In genomic region chr8:77609621-77610020, GRCm38 (mm10) we compare ENCODE assay signal across 7 mouse cellular contexts. TPM values are rescaled to one million over a fixed set of nuclear protein-coding genes. Genes with fewer than 3 reads are reported as not detected.
A peak's percentile ranks its signal among the peaks of the same experiment; 100 is the strongest.
DNase-seq lines count a peak whose midpoint lies in the region; ATAC-seq and TF ChIP-seq lines count a peak whose summit lies in the region.

No protein-coding gene starts in this region.

- no peaks in the 10 kb centered on the region for H3K9me3 ChIP-seq in lung, embryonic 14.5 days (ENCODE audit: low read depth, low read length)
- H3K9me3 ChIP-seq in limb, embryonic 11.5 days (ENCODE audit: control insufficient read depth, low read length) = no peaks in the 10 kb centered on the region

- H3K4me3 ChIP-seq in lung, embryonic 14.5 days (ENCODE audit: low read depth, low read length) = peak overlapping the region; percentile 80
- H3K4me3 ChIP-seq in embryonic fibroblast, embryonic 13.5 days (ENCODE audit: insufficient read depth, low read length) = peak overlapping the region; percentile 68
- H3K4me3 ChIP-seq in limb, embryonic 11.5 days (ENCODE audit: low read depth, low read length) = peak overlapping the region; percentile 48
- peak overlapping the region; percentile 84 for H3K4me3 ChIP-seq in olfactory bulb, adult 2 months (ENCODE audit: insufficient read depth, low read depth, low read length)

- H3K4me2 ChIP-seq in lung, embryonic 14.5 days = peak overlapping the region; percentile 79
- H3K4me2 ChIP-seq in limb, embryonic 11.5 days (ENCODE audit: low read depth, severe bottlenecking) = peak overlapping the region; percentile 73

- peaks cover 8% of the 10 kb centered on the region; the same call in 1 of the 2 replicates for H3K36me3 ChIP-seq in lung, embryonic 14.5 days (ENCODE audit: insufficient read depth)
- no peaks in the 10 kb centered on the region for H3K36me3 ChIP-seq in limb, embryonic 11.5 days (ENCODE audit: control insufficient read depth, insufficient read depth, low read length)

- H3K4me1 ChIP-seq in lung, embryonic 14.5 days (ENCODE audit: insufficient read depth) = peaks cover 7% of the 10 kb centered on the region; the same call in 1 of the 2 replicates
- no peaks in the 10 kb centered on the region for H3K4me1 ChIP-seq in embryonic fibroblast, embryonic 13.5 days (ENCODE audit: control insufficient read depth, insufficient read depth, low read length)
- H3K4me1 ChIP-seq in limb, embryonic 11.5 days (ENCODE audit: control insufficient read depth, insufficient read depth, low read length) = 0 out of 2 replicates have a peak, but pooled peaks cover 4% of the 10 kb centered on the region
- H3K4me1 ChIP-seq in olfactory bulb, adult 2 months (ENCODE audit: control insufficient read depth, insufficient read depth, low read length) = peaks cover 2% of the 10 kb centered on the region; the same call in 1 of the 2 replicates

- peak overlapping the region; percentile 68 for H3K9ac ChIP-seq in lung, embryonic 14.5 days
- H3K9ac ChIP-seq in limb, embryonic 11.5 days (ENCODE audit: low read length) = peak overlapping the region; percentile 41

- WGBS in lung, embryonic 14.5 days = 10% methylated on average over 7 of the region's 7 CpGs
- 8% methylated on average over 7 of the region's 7 CpGs for WGBS in limb, embryonic 11.5 days
- 9% methylated on average over 7 of the region's 7 CpGs for WGBS in olfactory bulb, adult 2 months

- H3K27ac ChIP-seq in lung, embryonic 14.5 days (ENCODE audit: low read depth) = no peak overlapping the region
- no peak overlapping the region for H3K27ac ChIP-seq in embryonic fibroblast, embryonic 13.5 days (ENCODE audit: insufficient read depth, low read length)
- no peak overlapping the region for H3K27ac ChIP-seq in limb, embryonic 11.5 days (replicated peaks; ENCODE audit: low read depth, low read length)
- no peak overlapping the region for H3K27ac ChIP-seq in olfactory bulb, adult 2 months (ENCODE audit: insufficient read depth, low read depth, low read length)

- ATAC-seq in lung, embryonic 14.5 days (ENCODE audit: insufficient read depth) = no peak
- no peak for ATAC-seq in limb, embryonic 11.5 days (ENCODE audit: insufficient number of reproducible peaks, low FRiP score, low TSS enrichment, low read depth)

- DNase-seq in lung, embryonic 14.5 days = no peak
- no peak for DNase-seq in lung, postnatal 36 days
- DNase-seq in limb, embryonic 11.5 days (ENCODE audit: low spot score) = no peak
- no peak for DNase-seq in urinary bladder, adult 2 months (ENCODE audit: low spot score)
- DNase-seq in right cerebral cortex, postnatal 10 days (ENCODE audit: low spot score in 2 of 2) = no peak

- TF ChIP-seq POLR2A in embryonic fibroblast, embryonic 13.5 days (IDR thresholded peaks at IDR 0.05; ENCODE audit: low read depth, low read length) = no peak
- TF ChIP-seq POLR2A in olfactory bulb, adult 2 months (IDR thresholded peaks at IDR 0.05; ENCODE audit: insufficient read depth, low read depth, low read length) = no peak

- no peak for TF ChIP-seq CTCF in lung, embryonic 14.5 days (IDR thresholded peaks at IDR 0.05; ENCODE audit: low read depth)
- TF ChIP-seq CTCF in embryonic fibroblast, embryonic 13.5 days (IDR thresholded peaks at IDR 0.05; ENCODE audit: borderline replicate concordance, insufficient read depth, low read length) = no peak
- TF ChIP-seq CTCF in olfactory bulb, adult 2 months (IDR thresholded peaks at IDR 0.05; ENCODE audit: insufficient read depth, low read depth, low read length) = no peak

- no peaks in the 10 kb centered on the region for H3K27me3 ChIP-seq in lung, embryonic 14.5 days (ENCODE audit: insufficient read depth, low read length)
- H3K27me3 ChIP-seq in limb, embryonic 11.5 days (ENCODE audit: control insufficient read depth, insufficient read depth, low read length) = no peaks in the 10 kb centered on the region

RNA-seq across cellular contexts. Expression of gene Tmem184c, which starts 0.9 kb away (rescaled TPM):
- 37.8 and 38.5 TPM in 2 replicates for polyA plus RNA-seq in lung, embryonic 14.5 days (2014; fragmentation: Nextera tagmentation; extraction: Ambion mirVana)
- 46.9 and 49.2 TPM in 2 replicates for polyA plus RNA-seq in embryonic fibroblast, embryonic 13.5 days (2011; ENCODE audit: insufficient read length, low read depth, missing spikeins)
- 37.7 and 41.7 TPM in 2 replicates for polyA plus RNA-seq in limb, embryonic 11.5 days (2014; fragmentation: Nextera tagmentation; extraction: Ambion mirVana)
- polyA plus RNA-seq in olfactory bulb, adult 2 months (2012; ENCODE audit: insufficient read depth, insufficient read length, low replicate concordance, missing spikeins) = not detected in 2 replicates
- 24.0 and 24.7 TPM in 2 replicates for polyA plus RNA-seq in urinary bladder, adult 2 months (2012; rRNA removed)
